Mouse (Mus musculus): ENCODE measurements at regions not wholly inside any gene's neighbourhood (a gene's known extent, or its start where the extent isn't known, plus 50 kb on each side); places are given as distances from the start of the nearest gene placed in this dataset.

DNA sequence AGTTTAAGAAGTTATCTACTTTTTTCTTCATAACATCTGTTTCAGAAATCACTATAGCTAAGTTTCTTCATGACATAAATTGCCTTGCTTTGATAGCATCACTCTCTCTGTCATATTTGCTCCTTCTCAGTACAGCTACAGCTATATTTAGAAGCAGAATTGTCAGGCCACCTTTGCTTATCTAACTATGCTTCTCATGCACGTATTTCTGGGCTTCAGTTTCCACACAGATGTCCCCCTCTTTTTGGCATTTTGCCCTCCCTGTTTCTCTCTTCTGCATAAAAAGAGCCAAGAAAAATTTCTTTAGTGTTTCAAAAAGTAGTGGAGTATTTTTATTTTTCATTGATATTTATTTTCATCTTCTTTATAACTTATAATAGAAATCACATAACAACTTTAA, 560.9 kb upstream of the Sema6d start:
- no peak for TF ChIP-seq CTCF (IDR thresholded peaks at IDR 0.05; ENCODE audit: extremely low read depth, insufficient read depth, low read length)
- no peak for TF ChIP-seq POLR2A (IDR thresholded peaks at IDR 0.05; ENCODE audit: extremely low read depth, insufficient read depth, low read length)
